Mouse (Mus musculus): Measurements from ENCODE around the gene Olfr1065. TPM values are rescaled to one million over a fixed set of nuclear protein-coding genes. Genes with fewer than 3 reads are reported as not detected.
"Not testable (repeated sequence)": the region's sequence is repeated elsewhere in the genome, so short reads cannot be mapped to it uniquely, and the experiment has no call there.

Olfr1065 gene
- polyA plus RNA-seq (2015; fragmentation: Nextera tagmentation; extraction: Ambion mirVana), result not detected in 2 replicates

GRCm38 (mm10) chr2:86450491-86450890 lies at the start of gene Olfr1065:
TSS of gene Olfr1065 (minus strand) at chr2:86450591.
- not testable (repeated sequence) for ATAC-seq; H3K4me1 ChIP-seq (ENCODE audit: control insufficient read depth, insufficient read depth, low read depth, low read length); H3K27me3 ChIP-seq (replicated peaks; ENCODE audit: control insufficient read depth, insufficient read depth, low read length); H3K36me3 ChIP-seq (ENCODE audit: control insufficient read depth, insufficient read depth, low read length); H3K9me3 ChIP-seq (ENCODE audit: control insufficient read depth, low read length); H3K27ac ChIP-seq (ENCODE audit: low read depth, low read length); H3K9ac ChIP-seq (ENCODE audit: low read depth, low read length); H3K4me2 ChIP-seq (ENCODE audit: low read length); H3K4me3 ChIP-seq (ENCODE audit: low read length)
- WGBS, result no CpG with 5 or more reads among the region's 1 CpGs

- H3K9me3 ChIP-seq (ENCODE audit: control insufficient read depth, low read length), result no peaks in the 10 kb centered on the region
- H3K4me2 ChIP-seq (ENCODE audit: low read length), result no peak within 1 kb of the TSS
- no peak within 1 kb of the TSS for H3K27ac ChIP-seq (ENCODE audit: low read depth, low read length)
- WGBS, result 36% methylated on average over 1 of the region's 1 CpGs
- no peaks in the 10 kb centered on the region for H3K27me3 ChIP-seq (replicated peaks; ENCODE audit: control insufficient read depth, insufficient read depth, low read length)
- H3K36me3 ChIP-seq (ENCODE audit: control insufficient read depth, insufficient read depth, low read length), result no peaks in the 10 kb centered on the region
- no peaks in the 10 kb centered on the region for H3K4me1 ChIP-seq (ENCODE audit: control insufficient read depth, insufficient read depth, low read depth, low read length)
- H3K9ac ChIP-seq (ENCODE audit: low read depth, low read length), result no peak within 1 kb of the TSS
- no peak within 1 kb of the TSS for H3K4me3 ChIP-seq (ENCODE audit: low read length)
- ATAC-seq, result no peak
Observed at GRCm38 (mm10) chr2:86487286-86487685, 36.9 kb upstream of the Olfr1065 start, which contains the start of gene Olfr228. TSS of gene Olfr228 (minus strand) at chr2:86487386.

DNA sequence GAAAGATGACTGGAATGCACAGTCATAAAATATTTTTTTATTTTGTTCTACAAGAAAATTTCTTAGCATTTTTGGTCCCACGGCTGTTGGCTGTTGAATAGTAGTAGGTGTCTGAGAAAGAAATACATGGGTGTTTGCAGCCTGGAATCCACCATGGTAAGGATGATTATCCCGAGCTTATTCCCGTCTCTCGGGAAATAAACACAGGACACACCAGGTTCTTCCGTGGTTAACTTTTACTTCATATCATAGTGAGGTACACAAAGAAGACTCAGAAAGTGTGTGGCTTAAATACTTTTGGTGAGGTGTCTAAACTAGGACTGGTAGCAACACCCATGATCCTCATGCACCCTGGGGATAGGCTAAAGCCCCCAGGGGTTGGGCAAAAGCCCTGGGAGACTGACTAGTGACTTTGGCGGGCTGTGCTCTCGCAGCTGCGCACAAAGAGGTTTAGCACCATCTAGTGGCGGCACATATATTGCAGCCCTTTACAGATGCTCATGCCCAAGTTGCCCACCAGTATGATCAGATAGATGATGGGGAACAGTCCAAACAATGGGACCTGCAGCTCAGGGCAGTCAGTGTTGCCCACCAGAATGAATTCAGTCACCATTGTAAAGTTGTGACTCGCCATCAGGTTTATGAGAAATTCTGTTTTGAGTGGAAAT lies 14.2 kb upstream of the Olfr1065 start:
- no peak overlapping the region for H3K4me3 ChIP-seq (ENCODE audit: low read length)
- H3K9me3 ChIP-seq (ENCODE audit: control insufficient read depth, low read length), result no peaks in the 10 kb centered on the region
- ATAC-seq, result peak; percentile 54; the same call in 1 of the 2 replicates
- no peak overlapping the region for H3K27ac ChIP-seq (ENCODE audit: low read depth, low read length)
- H3K4me1 ChIP-seq (ENCODE audit: control insufficient read depth, insufficient read depth, low read depth, low read length), result no peaks in the 10 kb centered on the region
- no peak overlapping the region for H3K9ac ChIP-seq (ENCODE audit: low read depth, low read length)
- no peaks in the 10 kb centered on the region for H3K36me3 ChIP-seq (ENCODE audit: control insufficient read depth, insufficient read depth, low read length)
- 41% methylated on average over 10 of the region's 10 CpGs for WGBS
- no peaks in the 10 kb centered on the region for H3K27me3 ChIP-seq (replicated peaks; ENCODE audit: control insufficient read depth, insufficient read depth, low read length)
- no peak overlapping the region for H3K4me2 ChIP-seq (ENCODE audit: low read length)

GRCm38 (mm10) chr2:86460434-86460833 lies 10.0 kb upstream of the Olfr1065 start:
- Histone ChIP-seq H3K4me2 (ENCODE audit: low read length) (no peak overlapping the region), H3K27ac (ENCODE audit: low read depth, low read length) (no peak overlapping the region), H3K9me3 (ENCODE audit: control insufficient read depth, low read length) (no peaks in the 10 kb centered on the region), H3K4me1 (ENCODE audit: control insufficient read depth, insufficient read depth, low read depth, low read length) (no peaks in the 10 kb centered on the region), H3K27me3 (replicated peaks; ENCODE audit: control insufficient read depth, insufficient read depth, low read length) (no peaks in the 10 kb centered on the region), H3K9ac (ENCODE audit: low read depth, low read length) (no peak overlapping the region), H3K4me3 (ENCODE audit: low read length) (no peak overlapping the region), H3K36me3 (ENCODE audit: control insufficient read depth, insufficient read depth, low read length) (no peaks in the 10 kb centered on the region)
- 93% methylated on average over 1 of the region's 1 CpGs for WGBS
- ATAC-seq, result no peak

GRCm38 (mm10) chr2:86456169-86456568 lies 5.8 kb upstream of the Olfr1065 start, which contains the start of gene Olfr1066:
TSS of gene Olfr1066 (minus strand) at chr2:86456269.
- H3K9me3 ChIP-seq (ENCODE audit: control insufficient read depth, low read length), result no peaks in the 10 kb centered on the region
- H3K4me1 ChIP-seq (ENCODE audit: control insufficient read depth, insufficient read depth, low read depth, low read length), result no peaks in the 10 kb centered on the region
- no peak within 1 kb of the TSS for H3K4me3 ChIP-seq (ENCODE audit: low read length)
- no peak within 1 kb of the TSS for H3K9ac ChIP-seq (ENCODE audit: low read depth, low read length)
- H3K27me3 ChIP-seq (replicated peaks; ENCODE audit: control insufficient read depth, insufficient read depth, low read length), result no peaks in the 10 kb centered on the region
- H3K27ac ChIP-seq (ENCODE audit: low read depth, low read length), result no peak within 1 kb of the TSS
- ATAC-seq, result no peak
- H3K36me3 ChIP-seq (ENCODE audit: control insufficient read depth, insufficient read depth, low read length), result no peaks in the 10 kb centered on the region
- no peak within 1 kb of the TSS for H3K4me2 ChIP-seq (ENCODE audit: low read length)
- 90% methylated on average over 1 of the region's 1 CpGs for WGBS

- not testable (repeated sequence) for H3K4me3 ChIP-seq (ENCODE audit: low read length); H3K36me3 ChIP-seq (ENCODE audit: control insufficient read depth, insufficient read depth, low read length); H3K27ac ChIP-seq (ENCODE audit: low read depth, low read length); H3K27me3 ChIP-seq (replicated peaks; ENCODE audit: control insufficient read depth, insufficient read depth, low read length); H3K4me1 ChIP-seq (ENCODE audit: control insufficient read depth, insufficient read depth, low read depth, low read length); ATAC-seq; H3K9me3 ChIP-seq (ENCODE audit: control insufficient read depth, low read length); H3K4me2 ChIP-seq (ENCODE audit: low read length); H3K9ac ChIP-seq (ENCODE audit: low read depth, low read length)
- 58% methylated on average over 1 of the region's 1 CpGs for WGBS
Observed at GRCm38 (mm10) chr2:86442101-86442500, 8.3 kb downstream of the Olfr1065 start.

DNA sequence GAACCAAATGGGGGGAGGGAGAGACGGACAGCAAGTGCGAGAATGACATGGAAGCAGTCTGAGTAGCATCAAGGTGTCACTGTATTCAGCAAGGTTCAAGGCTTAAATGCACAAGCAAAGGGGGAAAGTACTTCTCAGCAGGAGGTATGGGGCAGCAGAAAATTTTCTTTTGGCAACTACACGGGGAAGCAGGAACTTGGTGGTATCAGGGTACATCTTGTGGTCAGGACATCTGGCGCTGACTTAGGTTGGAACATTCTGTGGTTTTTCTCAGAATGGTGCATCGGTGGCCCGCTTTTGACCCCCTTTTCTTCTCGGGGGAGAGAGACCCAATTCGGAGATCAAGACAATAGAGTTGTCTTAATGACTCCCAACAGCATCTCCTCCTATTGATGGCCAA lies 21.9 kb downstream of the Olfr1065 start:
- not testable (repeated sequence) for H3K9me3 ChIP-seq (ENCODE audit: control insufficient read depth, low read length); H3K27ac ChIP-seq (ENCODE audit: low read depth, low read length); H3K9ac ChIP-seq (ENCODE audit: low read depth, low read length); H3K4me3 ChIP-seq (ENCODE audit: low read length); H3K4me1 ChIP-seq (ENCODE audit: control insufficient read depth, insufficient read depth, low read depth, low read length); H3K4me2 ChIP-seq (ENCODE audit: low read length); ATAC-seq; H3K36me3 ChIP-seq (ENCODE audit: control insufficient read depth, insufficient read depth, low read length); H3K27me3 ChIP-seq (replicated peaks; ENCODE audit: control insufficient read depth, insufficient read depth, low read length)
- 93% methylated on average over 8 of the region's 8 CpGs for WGBS

- not testable (repeated sequence) for H3K4me3 ChIP-seq (ENCODE audit: low read length); H3K9me3 ChIP-seq (ENCODE audit: control insufficient read depth, low read length); H3K9ac ChIP-seq (ENCODE audit: low read depth, low read length); H3K4me1 ChIP-seq (ENCODE audit: control insufficient read depth, insufficient read depth, low read depth, low read length); H3K27me3 ChIP-seq (replicated peaks; ENCODE audit: control insufficient read depth, insufficient read depth, low read length); H3K4me2 ChIP-seq (ENCODE audit: low read length); ATAC-seq; H3K36me3 ChIP-seq (ENCODE audit: control insufficient read depth, insufficient read depth, low read length); H3K27ac ChIP-seq (ENCODE audit: low read depth, low read length)
Observed at GRCm38 (mm10) chr2:86426649-86427048, 23.7 kb downstream of the Olfr1065 start, which contains the start of gene Olfr1062. TSS of gene Olfr1062 (minus strand) at chr2:86426749.

GRCm38 (mm10) chr2:86413950-86414349 lies 36.4 kb downstream of the Olfr1065 start, which contains the start of gene Olfr1061:
TSS of gene Olfr1061 (minus strand) at chr2:86414050.
- H3K4me3 ChIP-seq (ENCODE audit: low read length), result no peak within 1 kb of the TSS
- WGBS, result 80% methylated on average over 1 of the region's 1 CpGs
- no peak within 1 kb of the TSS for H3K27ac ChIP-seq (ENCODE audit: low read depth, low read length)
- no peaks in the 10 kb centered on the region for H3K9me3 ChIP-seq (ENCODE audit: control insufficient read depth, low read length)
- no peak within 1 kb of the TSS for H3K4me2 ChIP-seq (ENCODE audit: low read length)
- H3K4me1 ChIP-seq (ENCODE audit: control insufficient read depth, insufficient read depth, low read depth, low read length), result no peaks in the 10 kb centered on the region
- no peak for ATAC-seq
- no peak within 1 kb of the TSS for H3K9ac ChIP-seq (ENCODE audit: low read depth, low read length)
- no peaks in the 10 kb centered on the region for H3K27me3 ChIP-seq (replicated peaks; ENCODE audit: control insufficient read depth, insufficient read depth, low read length)
- no peaks in the 10 kb centered on the region for H3K36me3 ChIP-seq (ENCODE audit: control insufficient read depth, insufficient read depth, low read length)
